Mouse (Mus musculus) testis, adult 2 months (tissue): ENCODE measurements around the gene Tmem178b.

Experiments used
- CTCF ChIP-seq: fragments of 200-500 bp; IDR thresholded peaks from 2 replicates; pipeline ENCODE4 v1.5.1; 2012; ENCODE audit warnings: low read depth, mild to moderate bottlenecking, inconsistent platforms, low read length, moderate library complexity; ENCODE audit not compliant: control insufficient read depth, insufficient read depth, insufficient replicate concordance
- POLR2A ChIP-seq: fragments of 200-500 bp; IDR thresholded peaks from 2 replicates; pipeline ENCODE4 v1.6.1; 2012; ENCODE audit warnings: low read depth, mild to moderate bottlenecking, inconsistent platforms, low read length, moderate library complexity; ENCODE audit not compliant: control insufficient read depth

GRCm38 (mm10) chr6:40144371-40144770 lies 271.3 kb downstream of the Tmem178b start:
- TF ChIP-seq POLR2A (no peak), CTCF (no peak)
